Mouse (Mus musculus): ENCODE data around the gene Celsr2. TPM values are rescaled to one million over a fixed set of nuclear protein-coding genes. Genes with fewer than 3 reads are reported as not detected.

The Celsr2 gene
- total RNA-seq, 2 experiments from 2014 or later = 5.6 to 8.1 TPM

Other genes with a start within 250 kb of the Celsr2 start
- 10 to 100 TPM; 20.0 to 22.3 TPM for gene Amigo1, start 229.2 kb downstream of the Celsr2 start, total RNA-seq (2021)
- gene Cyb561d1, start 214.3 kb downstream of the Celsr2 start, total RNA-seq (2021) = 1 to 10 TPM; 6.5 to 7.7 TPM
- gene Atxn7l2, start 204.6 kb downstream of the Celsr2 start, total RNA-seq (2021) = 1 to 10 TPM; 7.6 to 9.7 TPM
- under 1 TPM; 0.13 to 0.46 TPM for gene Sypl2, start 188.9 kb downstream of the Celsr2 start, total RNA-seq (2021)
- 10 to 100 TPM; 96.6 to 97.5 TPM for gene Psma5, start 158.6 kb downstream of the Celsr2 start, total RNA-seq (2021)
- 10 to 100 TPM; 40.7 to 50.8 TPM for gene Sort1, start 131.5 kb downstream of the Celsr2 start, total RNA-seq (2021)
- not detected for gene Mybphl, start 50.6 kb downstream of the Celsr2 start, total RNA-seq (2021)
- gene Psrc1, start 31.7 kb downstream of the Celsr2 start, total RNA-seq (2021) = 1 to 10 TPM; 1.0 to 1.6 TPM
- 100 to 1,000 TPM; 185 to 210 TPM for gene Sars, start 29.7 kb upstream of the Celsr2 start, total RNA-seq (2021)
- gene 1700013F07Rik, start 118.6 kb upstream of the Celsr2 start, total RNA-seq (2021) = not detected
- gene 5330417C22Rik, start 121.0 kb upstream of the Celsr2 start, total RNA-seq (2021) = 1 to 10 TPM; 1.7 to 5.3 TPM
- gene Tmem167b, start 146.9 kb upstream of the Celsr2 start, total RNA-seq (2021) = 10 to 100 TPM; 55.1 to 65.9 TPM
- gene Taf13, start 156.1 kb upstream of the Celsr2 start, total RNA-seq (2021) = 10 to 100 TPM; 29.2 to 36.0 TPM
- 10 to 100 TPM in 1 of 2 experiments, 1 to 10 TPM in 1; 8.0 to 12.3 TPM for gene Wdr47, start 175.7 kb upstream of the Celsr2 start, total RNA-seq (2021)
- gene Clcc1, start 238.4 kb upstream of the Celsr2 start, total RNA-seq (2021) = 10 to 100 TPM; 35.9 to 41.7 TPM